Mouse (Mus musculus) lung, adult 2 months (tissue): ENCODE results near the gene Hsd3b7. TPM values are rescaled to one million over a fixed set of nuclear protein-coding genes. Genes with fewer than 3 reads are reported as not detected.
A peak's percentile ranks its signal among the peaks of the same experiment; 100 is the strongest.

Experiments
- DNase-seq: peaks from one replicate; pipeline ENCODE4 v3.0.0; 2022
- H3K4me1 ChIP-seq: fragments of 200-500 bp; 2 replicates; pipeline ENCODE4 v1.6.1; 2011; ENCODE audit warnings: low read length; ENCODE audit not compliant: control insufficient read depth, insufficient read depth
- H3K4me3 ChIP-seq: fragments of 200-500 bp; replicated peaks from 2 replicates; pipeline ENCODE3; 2011; ENCODE audit warnings: low read depth, mild to moderate bottlenecking, control low read depth, low read length; ENCODE audit errors: extremely low read depth
- CTCF ChIP-seq: fragments of 200-500 bp; IDR thresholded peaks from 2 replicates; pipeline ENCODE4 v1.5.1; 2011; ENCODE audit warnings: mild to moderate bottlenecking, low read length, control low read depth; ENCODE audit not compliant: insufficient read depth
- POLR2A ChIP-seq: fragments of 200-500 bp; IDR thresholded peaks from 2 replicates; pipeline ENCODE4 v1.6.1; 2011; ENCODE audit warnings: low read depth, mild to moderate bottlenecking, control low read depth, low read length, borderline replicate concordance; ENCODE audit errors: extremely low read depth
- WGBS: fragments of 180-500 bp; shearing (Covaris S2); methylation state at CpG from one replicate; pipeline ENCODE4 v1.1.7; 2018; 5-methylcytosine and 5-hydroxymethylcytosine counted together
- polyA plus RNA-seq: library from polyadenylated mRNA; depleted of rRNA; stranded (reverse); fragments of >200 nt; gene quantifications from 2 replicates; pipeline ENCODE4 v1.2.3, GENCODE M21; 2012; rRNA removed

Hsd3b7 gene
- polyA plus RNA-seq = 79.4 and 81.7 TPM in 2 replicates

DNA sequence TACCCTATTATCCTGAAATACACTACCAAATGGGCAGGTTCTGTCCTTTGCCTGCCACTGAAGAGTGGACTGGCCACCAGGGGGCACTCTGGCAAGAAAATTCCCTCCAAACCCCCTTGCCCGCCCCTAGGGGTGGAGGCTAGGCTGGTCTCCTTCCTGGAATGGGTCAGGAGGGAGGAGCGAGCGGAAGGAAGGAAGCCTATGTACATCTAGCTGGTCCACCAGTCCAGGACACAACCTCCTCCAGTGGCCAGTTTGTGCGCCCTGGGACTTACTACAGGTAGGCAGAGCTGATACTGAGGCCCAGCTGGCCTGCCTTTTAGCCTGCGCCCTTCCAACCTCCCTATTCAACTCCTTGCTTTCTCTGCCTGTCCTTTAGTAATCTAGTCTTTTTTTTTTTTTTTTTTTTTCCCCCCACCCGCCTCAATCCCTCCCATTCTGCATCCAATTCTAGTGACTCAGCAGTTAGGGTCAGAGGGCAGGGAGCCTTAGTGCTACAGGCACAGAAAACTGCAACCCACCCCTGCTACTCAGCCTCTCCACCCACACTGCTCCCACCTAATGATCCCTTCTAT, at the start of gene Hsd3b7:
Gene Hsd3b7 (plus strand): TSS at position 170 of the 575 bp plus-strand sequence.
- DNase-seq = peak; percentile 92
- TF ChIP-seq CTCF (peak; percentile 81), POLR2A (peak; percentile 94; the same call in 1 of the 2 replicates)
- WGBS = 13% methylated on average over 6 of the region's 6 CpGs
- H3K4me3 ChIP-seq = peak within 1 kb of the TSS; percentile 81
- H3K4me1 ChIP-seq = peaks cover 6% of the 10 kb centered on the region

DNA sequence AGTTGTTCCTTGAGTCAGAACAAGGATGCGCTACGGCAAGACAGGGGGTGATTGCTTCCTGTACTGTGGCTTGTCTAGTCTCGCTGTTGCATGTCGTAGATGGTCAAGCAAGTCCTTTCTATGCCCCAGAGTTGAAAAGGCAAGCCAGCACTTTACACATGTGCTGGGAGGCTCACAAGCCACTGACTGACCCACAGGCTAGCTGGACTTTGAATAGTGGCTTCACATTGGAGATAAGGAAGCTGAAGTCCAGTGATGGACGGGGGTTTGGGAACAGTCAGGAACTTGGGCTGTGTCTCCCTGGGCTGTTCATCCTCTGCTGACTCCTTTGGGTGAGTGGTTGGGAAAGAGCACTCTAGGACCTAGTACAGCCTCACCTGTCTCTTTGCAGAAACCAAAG, 48.8 kb upstream of the Hsd3b7 start:
- no peak for DNase-seq
- no peak for TF ChIP-seq CTCF
- TF ChIP-seq POLR2A = no peak
- H3K4me3 ChIP-seq = no peak overlapping the region
- 93% methylated on average over 5 of the region's 5 CpGs for WGBS
- H3K4me1 ChIP-seq = peaks cover 2% of the 10 kb centered on the region; the same call in 1 of the 2 replicates

DNA sequence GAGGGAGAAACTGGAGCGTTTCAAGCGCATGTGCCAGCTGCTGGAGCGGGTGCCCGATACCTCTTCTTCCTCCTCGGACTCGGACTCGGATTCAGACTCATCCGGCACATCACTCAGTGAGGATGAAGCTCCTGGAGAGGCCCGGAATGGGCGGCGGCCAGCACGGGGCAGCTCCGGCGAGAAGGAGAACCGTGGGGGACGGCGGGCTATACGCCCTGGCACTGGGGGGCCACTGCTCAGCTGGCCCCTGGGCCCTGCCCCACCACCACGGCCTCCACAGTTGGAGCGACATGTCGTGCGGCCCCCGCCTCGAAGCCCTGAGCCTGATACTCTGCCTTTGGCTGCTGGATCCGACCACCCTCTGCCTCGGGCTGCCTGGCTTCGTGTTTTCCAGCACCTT, 48.3 kb upstream of the Hsd3b7 start:
- H3K4me3 ChIP-seq = no peak overlapping the region
- TF ChIP-seq POLR2A (no peak), CTCF (no peak)
- no peak for DNase-seq
- H3K4me1 ChIP-seq = peaks cover under 1% of the 10 kb centered on the region; the same call in 1 of the 2 replicates
- WGBS = 91% methylated on average over 25 of the region's 27 CpGs

DNA sequence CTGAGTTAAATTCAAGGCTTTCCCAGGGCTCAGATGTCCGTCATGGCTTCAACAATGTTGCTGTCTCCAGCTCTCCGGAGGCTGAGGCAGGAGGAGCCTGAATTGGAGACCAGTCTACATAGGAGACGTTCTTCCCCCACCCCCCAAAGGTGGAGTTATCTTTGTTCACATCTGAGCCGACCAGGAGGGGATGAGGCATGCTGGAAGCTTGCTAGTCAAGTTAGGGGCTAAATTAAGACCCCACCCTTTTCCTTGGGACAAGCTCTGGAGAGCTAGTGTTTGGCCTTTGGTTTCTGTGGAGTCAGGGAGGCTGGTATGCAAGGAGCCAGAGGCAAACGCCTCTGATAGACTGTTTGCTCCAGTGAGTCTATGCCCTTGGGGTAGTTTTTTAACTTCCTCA, 47.2 kb upstream of the Hsd3b7 start:
- 58% methylated on average over 5 of the region's 5 CpGs for WGBS
- no peak for TF ChIP-seq CTCF
- TF ChIP-seq POLR2A = no peak
- no peak overlapping the region for H3K4me3 ChIP-seq
- H3K4me1 ChIP-seq = no peaks in the 10 kb centered on the region
- DNase-seq = no peak

- 86% methylated on average over 7 of the region's 7 CpGs for WGBS
- no peak for TF ChIP-seq POLR2A
- TF ChIP-seq CTCF = no peak
These were observed 46.7 kb upstream of the Hsd3b7 start for GRCm38 (mm10) chr7:127753741-127754140.

GRCm38 (mm10) chr7:127759716-127760115, 40.7 kb upstream of the Hsd3b7 start:
- 48% methylated on average over 6 of the region's 6 CpGs for WGBS
- Histone ChIP-seq H3K4me3 (no peak overlapping the region), H3K4me1 (no peaks in the 10 kb centered on the region)
- TF ChIP-seq POLR2A (no peak), CTCF (no peak)
- DNase-seq = no peak

More at GRCm38 (mm10) chr7:127753741-127754140, 46.7 kb upstream of the Hsd3b7 start:
- H3K4me3 ChIP-seq = no peak overlapping the region
- H3K4me1 ChIP-seq = no peaks in the 10 kb centered on the region
- DNase-seq = no peak

GRCm38 (mm10) chr7:127760478-127760877, 39.9 kb upstream of the Hsd3b7 start:
- H3K4me1 ChIP-seq = no peaks in the 10 kb centered on the region
- H3K4me3 ChIP-seq = no peak overlapping the region
- DNase-seq = no peak
- TF ChIP-seq CTCF = no peak
- no peak for TF ChIP-seq POLR2A
- 77% methylated on average over 3 of the region's 3 CpGs for WGBS

DNA sequence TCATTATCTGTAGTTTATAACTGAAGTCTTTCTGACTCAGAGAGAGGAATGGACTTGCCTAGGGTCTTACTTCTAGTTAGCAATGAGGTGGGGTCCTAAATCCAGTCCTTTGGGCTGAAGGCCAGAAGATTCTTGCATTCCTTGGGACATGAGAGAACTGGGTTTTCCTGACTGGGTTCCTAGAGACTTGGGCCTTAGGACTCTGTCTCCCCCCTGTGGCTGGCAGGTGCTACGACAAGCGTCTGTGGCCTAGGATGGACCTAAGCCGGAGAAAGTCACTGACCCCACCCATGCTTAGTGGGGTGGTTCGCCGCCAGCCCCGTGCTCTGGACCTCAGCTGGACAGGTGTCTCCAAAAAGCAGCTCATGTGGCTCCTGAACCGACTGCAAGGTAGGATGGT, 39.4 kb upstream of the Hsd3b7 start:
- no peaks in the 10 kb centered on the region for H3K4me1 ChIP-seq
- no peak for TF ChIP-seq POLR2A
- TF ChIP-seq CTCF = peak; percentile 97
- peak; percentile 73 for DNase-seq
- 12% methylated on average over 7 of the region's 7 CpGs for WGBS
- no peak overlapping the region for H3K4me3 ChIP-seq

DNA sequence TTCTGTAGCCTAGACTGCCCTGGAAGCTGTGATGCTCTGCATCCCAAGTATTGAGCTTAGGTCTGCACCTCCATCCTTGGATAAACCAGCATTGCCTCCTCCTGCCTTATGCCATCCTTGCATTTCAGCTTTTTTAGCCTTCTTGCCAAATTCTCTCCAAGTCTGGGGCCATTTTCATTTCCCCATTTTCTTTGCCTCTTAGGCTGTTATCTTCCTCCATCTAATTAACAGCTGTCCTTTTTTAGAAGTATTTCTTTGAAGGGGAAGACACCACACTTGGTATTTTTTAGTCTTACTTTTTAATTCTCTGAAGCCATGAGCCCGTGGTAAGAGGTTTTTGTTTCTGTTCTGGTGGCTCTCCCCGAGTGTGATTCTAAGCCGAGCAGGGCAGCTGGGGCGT, 36.8 kb upstream of the Hsd3b7 start:
- DNase-seq = no peak
- H3K4me3 ChIP-seq = no peak overlapping the region
- WGBS = 82% methylated on average over 4 of the region's 4 CpGs
- H3K4me1 ChIP-seq = 0 out of 2 replicates have a peak, but pooled peaks cover 3% of the 10 kb centered on the region
- no peak for TF ChIP-seq POLR2A
- no peak for TF ChIP-seq CTCF

GRCm38 (mm10) chr7:127765756-127766155, 34.6 kb upstream of the Hsd3b7 start:
- no peak for TF ChIP-seq POLR2A
- TF ChIP-seq CTCF = no peak
- WGBS = 79% methylated on average over 2 of the region's 2 CpGs
- peaks cover 3% of the 10 kb centered on the region; the same call in 1 of the 2 replicates for H3K4me1 ChIP-seq
- H3K4me3 ChIP-seq = no peak overlapping the region
- DNase-seq = no peak
